Mouse (Mus musculus) heart, postnatal 0 days (tissue): ENCODE measurements around the gene Tmem202.
A peak's percentile ranks its signal among the peaks of the same experiment; 100 is the strongest.

Source experiments
- CTCF ChIP-seq: IDR thresholded peaks from 2 replicates; pipeline ENCODE4 v1.5.1; 2016; ENCODE audit warnings: antibody characterized with exemption, control low read depth, low read depth
- EP300 ChIP-seq: IDR thresholded peaks from 2 replicates; pipeline ENCODE4 v1.6.1; 2016; ENCODE audit warnings: antibody characterized with exemption, low read depth

DNA sequence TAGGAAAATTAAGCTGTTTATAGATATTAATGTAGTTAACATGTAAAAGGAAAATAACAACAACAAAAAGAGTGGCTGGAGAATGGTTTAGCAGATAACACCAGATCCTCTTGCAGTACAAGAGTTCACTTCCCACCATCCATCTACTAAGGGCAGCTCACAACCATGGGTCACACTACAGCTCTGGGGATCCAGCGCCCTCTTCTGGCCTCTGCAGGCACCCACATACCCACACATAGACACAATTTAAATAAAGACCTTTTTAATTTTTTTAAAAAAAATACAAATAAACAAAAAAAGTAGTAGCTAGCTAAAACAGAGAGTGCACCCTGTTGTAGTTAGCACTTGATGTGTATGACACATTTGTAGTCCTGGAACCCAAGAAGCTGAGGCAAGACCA, 57.2 kb downstream of the Tmem202 start:
- TF ChIP-seq CTCF (peak; percentile 27; the same call in 1 of the 2 replicates), EP300 (no peak)
